Mouse (Mus musculus): ENCODE measurements at regions not wholly inside any gene's neighbourhood (a gene's known extent, or its start where the extent isn't known, plus 50 kb on each side); places are given as distances from the start of the nearest gene placed in this dataset.
"Not testable (repeated sequence)": the region's sequence is repeated elsewhere in the genome, so short reads cannot be mapped to it uniquely, and the experiment has no call there.

GRCm38 (mm10) chr8:98955803-98956202 is 460.5 kb downstream of the Cdh8 start:
- peak; percentile 14 for DNase-seq

- no peak for DNase-seq
These were observed 503.0 kb downstream of the Cdh8 start for GRCm38 (mm10) chr8:98913159-98913777.

DNA sequence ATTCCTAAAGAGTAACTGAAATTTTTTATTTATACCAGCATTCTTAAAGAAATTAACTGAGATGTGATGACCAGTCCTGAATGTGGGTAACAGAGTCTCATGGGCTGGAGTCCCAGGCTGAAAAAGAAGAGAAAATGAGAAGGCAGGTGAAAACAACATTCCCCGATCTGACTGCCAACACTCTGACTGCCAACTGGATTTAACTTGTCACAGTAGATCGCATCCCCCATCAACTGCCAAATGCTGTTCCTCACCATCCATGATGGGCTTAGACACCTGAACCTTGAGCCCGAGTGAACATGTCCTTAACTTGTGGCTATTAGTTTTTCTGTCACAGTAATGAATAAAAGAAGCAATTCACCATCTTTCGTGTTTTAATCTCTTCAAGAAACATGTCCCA is 522.9 kb downstream of the Cdh8 start:
- peak; percentile 25 for DNase-seq

- peak; percentile 87 for DNase-seq
These were observed 554.5 kb downstream of the Cdh8 start for GRCm38 (mm10) chr8:98861664-98862306.

GRCm38 (mm10) chr8:98861175-98861574 is 555.1 kb downstream of the Cdh8 start:
- DNase-seq, result peak; percentile 86

DNA sequence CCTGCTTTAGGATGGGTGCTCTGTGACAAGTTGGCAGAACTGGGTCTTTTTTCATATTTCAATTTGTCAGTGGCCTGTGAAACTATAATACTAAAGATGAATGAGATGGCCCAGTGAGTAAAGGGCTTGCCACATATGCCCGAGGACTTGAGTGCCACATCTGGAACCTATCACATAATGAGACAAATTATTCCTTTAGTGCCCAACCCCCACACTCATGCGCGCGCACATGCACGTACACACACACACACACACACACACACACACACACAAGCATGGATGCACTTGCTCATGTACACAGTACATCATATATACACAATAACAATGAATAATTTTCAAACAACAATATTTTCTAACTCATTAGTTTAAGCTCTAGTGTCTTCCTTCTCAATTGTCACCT is 555.9 kb downstream of the Cdh8 start:
- no peak for DNase-seq

DNA sequence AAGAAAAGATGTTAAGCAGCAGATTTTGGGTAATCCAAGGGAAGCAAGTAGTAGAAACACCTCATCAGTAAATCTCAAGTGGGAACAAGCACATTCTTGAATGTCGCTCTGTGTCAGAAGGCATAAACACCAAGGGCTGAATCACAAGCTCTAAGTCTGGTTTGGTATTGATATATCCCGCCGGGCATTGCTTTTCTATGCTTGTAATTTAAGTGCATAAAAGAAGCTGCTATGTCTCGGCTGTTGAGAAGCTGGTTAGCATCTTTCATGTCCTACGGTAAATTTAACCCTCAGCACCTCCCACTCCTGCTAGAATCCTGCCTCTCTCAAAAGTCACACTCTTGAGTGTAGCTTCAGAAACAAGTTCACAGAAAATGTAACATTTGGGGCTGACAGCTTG is 586.8 kb downstream of the Cdh8 start:
- DNase-seq, result no peak

GRCm38 (mm10) chr8:98829006-98829405 is 587.3 kb downstream of the Cdh8 start:
- peak; percentile 52 for DNase-seq

GRCm38 (mm10) chr8:98811922-98812321 is 604.3 kb downstream of the Cdh8 start:
- peak; percentile 78 for DNase-seq

GRCm38 (mm10) chr8:98797445-98797844 is 618.8 kb downstream of the Cdh8 start:
- DNase-seq, result peak; percentile 86

DNA sequence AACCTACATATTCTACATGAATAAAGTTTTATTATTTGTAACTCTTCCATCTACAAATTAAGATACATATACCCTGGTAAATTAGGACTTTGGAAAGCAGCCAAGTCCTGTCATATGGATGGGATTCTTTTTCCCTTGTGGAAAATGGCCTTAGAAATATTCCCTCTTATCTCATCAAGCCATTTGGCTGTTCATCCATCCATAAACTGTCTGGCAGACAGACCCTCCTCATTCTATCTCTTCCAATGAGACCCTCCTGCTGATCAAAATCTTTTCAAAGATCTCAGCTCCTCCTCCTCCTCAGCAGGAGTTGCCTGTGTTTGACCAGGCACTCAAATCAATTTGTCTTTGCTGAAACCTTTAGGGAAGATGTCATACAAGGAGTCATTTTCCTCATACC is 649.2 kb downstream of the Cdh8 start:
- no peak for DNase-seq

DNA sequence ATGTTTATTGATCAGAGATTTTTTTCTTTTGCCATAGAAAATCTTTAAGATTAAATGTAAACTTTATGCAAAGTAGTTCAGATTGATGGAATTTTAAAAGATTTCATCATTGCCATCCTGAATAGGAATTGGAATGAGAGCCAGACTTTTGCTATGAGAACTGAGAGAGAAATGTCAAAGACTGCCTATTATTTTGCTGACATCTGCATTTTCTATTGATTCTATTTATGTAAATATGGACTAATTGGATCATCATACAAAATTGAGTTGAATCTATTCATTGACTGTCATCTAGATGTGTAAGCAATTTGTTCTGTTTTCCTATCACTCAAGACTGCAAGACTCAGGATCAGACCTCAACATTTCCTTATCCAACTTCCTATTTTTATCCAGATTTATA is 659.7 kb downstream of the Cdh8 start:
- no peak for DNase-seq

DNA sequence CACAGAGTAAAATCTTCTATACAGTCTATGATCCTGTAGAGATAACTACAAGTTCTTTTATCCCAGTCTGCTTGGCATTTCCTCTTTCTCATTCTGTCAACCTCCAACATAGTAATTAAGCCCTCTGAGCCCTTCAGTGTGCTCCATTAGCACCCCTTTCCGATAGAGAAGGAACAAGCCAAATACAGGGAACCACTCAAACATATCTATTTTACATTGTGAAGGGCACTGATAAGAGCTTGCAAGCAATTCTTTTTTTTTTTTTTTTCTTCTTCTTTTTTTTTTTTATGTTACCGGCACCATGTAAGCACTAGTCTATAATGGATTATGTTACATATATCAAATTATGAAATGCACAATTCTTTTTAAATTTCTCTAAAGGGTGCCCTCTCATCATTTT is 660.5 kb downstream of the Cdh8 start:
- no peak for DNase-seq

DNA sequence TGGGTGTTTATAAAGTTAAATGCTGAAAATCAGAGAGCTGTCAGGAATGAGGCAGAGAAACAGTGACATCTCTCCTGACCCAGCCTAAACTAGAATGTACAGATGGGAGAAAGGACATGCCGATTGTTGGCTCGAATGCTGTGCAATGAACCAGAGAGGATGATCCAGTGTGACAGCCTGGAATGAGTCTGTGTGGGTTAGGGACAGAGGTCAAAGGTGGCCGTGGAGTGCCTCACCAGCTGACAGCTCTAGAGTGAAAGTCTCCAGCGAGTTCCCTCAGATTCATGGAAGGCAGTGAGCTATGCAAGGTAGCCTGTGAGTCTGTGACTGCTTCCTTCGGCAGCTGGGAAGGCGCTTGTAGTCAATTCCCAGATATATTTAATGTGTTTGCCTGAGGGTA is 663.9 kb downstream of the Cdh8 start:
- peak; percentile 13 for DNase-seq

GRCm38 (mm10) chr8:98707753-98708152 is 708.5 kb downstream of the Cdh8 start:
- DNase-seq, result no peak

DNA sequence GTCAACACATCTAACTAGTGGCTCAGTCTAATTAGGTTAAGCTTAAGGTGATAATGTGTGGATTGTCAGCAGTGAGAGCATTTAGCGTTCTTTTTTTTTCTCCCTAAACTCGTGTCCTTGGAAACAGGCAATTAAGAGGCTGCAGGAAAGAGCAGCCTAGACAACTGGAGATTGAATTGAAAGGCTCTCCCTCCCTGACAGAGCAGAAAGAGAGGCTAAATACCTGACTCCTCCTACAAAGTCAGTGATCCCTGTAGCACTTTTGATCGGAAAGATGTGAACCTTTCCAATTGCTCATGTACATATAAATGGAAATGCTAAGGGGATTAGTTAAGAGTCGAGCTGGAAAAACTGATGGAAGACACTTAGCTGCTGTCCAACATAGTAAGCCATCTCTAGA is 710.1 kb downstream of the Cdh8 start:
- no peak for DNase-seq

DNA sequence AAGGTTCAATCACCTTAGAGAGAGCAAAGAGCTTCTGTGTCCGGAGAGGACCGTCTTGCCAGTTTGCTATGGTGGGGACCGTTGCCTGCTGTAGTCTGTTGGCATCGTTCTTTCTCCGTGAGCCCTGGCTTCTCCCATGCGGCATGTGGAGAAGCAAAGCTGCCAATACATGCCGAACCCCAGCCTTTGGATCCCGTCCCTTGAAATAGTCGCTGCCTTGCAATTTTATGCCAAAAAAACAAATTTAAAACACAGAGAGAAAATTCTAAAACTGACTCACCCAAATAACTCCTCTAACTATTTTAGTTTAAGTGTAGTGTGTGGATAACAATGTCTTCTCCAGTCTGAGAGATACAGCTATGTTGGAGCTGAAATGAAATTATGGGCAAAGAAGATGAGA is 731.1 kb downstream of the Cdh8 start:
- peak; percentile 85 for DNase-seq

DNA sequence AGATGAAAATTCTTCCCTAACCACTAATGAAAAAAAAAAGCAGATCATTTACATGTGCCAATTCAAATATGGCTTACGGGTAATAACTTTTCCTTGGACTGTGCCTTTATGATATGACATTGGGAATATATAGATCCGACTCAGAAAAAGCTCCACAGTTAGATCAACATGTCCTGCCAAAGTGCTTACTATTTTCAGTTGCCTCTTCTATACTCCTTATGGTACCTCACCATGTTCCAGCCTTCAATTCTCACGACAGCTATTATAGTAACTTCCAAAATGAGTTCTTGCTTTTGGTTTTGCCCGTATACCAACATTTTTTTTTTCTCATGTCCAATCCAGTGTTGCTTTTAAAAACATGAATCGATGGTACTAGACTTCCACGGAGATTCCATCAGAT is 731.7 kb downstream of the Cdh8 start:
- no peak for DNase-seq

DNA sequence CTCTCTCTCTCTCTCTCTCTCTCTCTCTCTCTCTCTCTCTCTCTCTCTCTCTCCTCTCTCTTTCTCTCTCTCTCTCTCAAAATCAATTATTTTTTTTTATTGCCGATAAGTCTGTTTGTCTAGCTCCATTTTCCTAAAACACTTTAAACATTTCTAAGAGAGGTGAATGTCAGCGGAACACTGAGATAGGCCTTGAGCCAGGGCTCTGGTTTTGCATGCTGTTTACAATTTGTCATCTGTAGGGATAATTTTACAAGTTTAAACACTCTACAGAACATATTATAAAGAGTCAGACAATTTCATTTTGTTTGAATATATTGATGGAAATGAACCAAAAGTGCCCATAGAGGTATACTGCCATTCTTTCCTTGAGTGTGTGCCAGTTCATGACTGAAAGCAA is 736.2 kb downstream of the Cdh8 start:
- no peak for DNase-seq

GRCm38 (mm10) chr8:98659287-98659686 is 757.0 kb downstream of the Cdh8 start:
- no peak for DNase-seq

DNA sequence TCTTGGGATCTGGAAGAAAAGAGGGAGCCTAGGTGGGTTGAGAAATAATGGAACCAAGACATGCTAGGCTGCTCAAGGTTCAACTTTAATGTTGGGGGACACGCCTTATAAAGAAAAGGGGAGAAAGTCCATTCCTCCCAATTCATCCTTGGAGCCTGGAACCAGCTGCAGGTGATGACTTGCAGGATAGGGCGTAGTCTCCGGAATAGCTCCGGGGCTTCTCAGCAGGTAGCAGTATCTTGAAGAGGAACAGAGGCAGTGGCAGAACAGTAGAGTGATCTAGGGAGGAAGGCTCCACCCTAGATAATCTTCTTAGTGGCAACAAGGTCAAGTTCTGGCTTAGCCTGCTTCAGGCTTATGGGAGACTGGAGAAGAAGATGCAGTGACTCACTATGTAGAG is 764.0 kb downstream of the Cdh8 start:
- DNase-seq, result not testable (repeated sequence)

- peak; percentile 24 for DNase-seq
These were observed 765.3 kb downstream of the Cdh8 start for GRCm38 (mm10) chr8:98651010-98651409.

- no peak for DNase-seq
These were observed 788.1 kb downstream of the Cdh8 start for GRCm38 (mm10) chr8:98628151-98628550.

DNA sequence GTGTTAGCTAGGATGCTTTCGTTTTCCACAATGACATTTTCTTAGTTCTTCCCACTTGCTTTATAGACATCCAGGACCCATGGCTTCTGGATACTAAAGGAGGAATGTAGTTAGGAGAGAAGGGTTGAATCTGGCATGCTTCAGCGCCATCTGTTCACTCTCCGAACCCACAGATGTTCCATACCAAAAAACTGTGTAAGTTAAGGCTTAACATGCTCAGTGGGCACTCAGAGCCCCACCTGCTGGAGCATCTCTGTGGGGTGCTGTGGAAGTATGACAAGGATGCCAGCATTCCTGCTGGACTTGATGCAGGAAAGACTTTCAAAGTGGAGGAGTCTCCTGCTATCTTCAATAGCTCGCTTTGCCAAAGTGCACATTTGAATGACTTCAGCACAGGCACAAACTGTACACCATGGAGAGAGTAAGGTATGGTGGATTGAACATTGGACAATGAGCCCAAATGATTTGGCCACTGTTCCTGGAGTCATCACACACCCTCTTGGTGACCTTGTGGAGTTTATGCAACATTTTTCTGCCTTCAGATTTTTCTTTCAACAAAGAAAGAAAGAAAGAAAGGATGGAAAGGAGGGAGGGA is 802.3 kb downstream of the Cdh8 start:
- peak; percentile 84 for DNase-seq

Data from cerebellum, adult 9-11 months (tissue).